Mouse (Mus musculus) MEL (cell line): ENCODE data around the gene Mast1. TPM values are rescaled to one million over a fixed set of nuclear protein-coding genes. Genes with fewer than 3 reads are reported as not detected.
A peak's percentile ranks its signal among the peaks of the same experiment; 100 is the strongest.

Experiments used
- DNase-seq: peaks from one replicate; pipeline ENCODE4 v3.0.0; 2011; ENCODE audit warnings: low read depth, low spot score
- H3K27ac ChIP-seq: 2 replicates; pipeline ENCODE4 v1.5.1; 2012; ENCODE audit warnings: low read depth, mild to moderate bottlenecking, control low read depth, low read length, moderate library complexity; ENCODE audit not compliant: control insufficient read depth
- H3K27me3 ChIP-seq, 2 experiments: fragments of 150-350 bp in 1 of 2; sonication (generic) in 1 of 2; 2 replicates each; pipeline ENCODE4 v1.6.1; 2012; ENCODE audit warnings: low read length in 2 of 2, mild to moderate bottlenecking in 2 of 2, improper control_type of control experiment in 1 of 2, moderate library complexity in 1 of 2; ENCODE audit not compliant: insufficient read depth in 2 of 2, control insufficient read depth in 1 of 2
- H3K36me3 ChIP-seq, 2 experiments: 2 replicates each; pipeline ENCODE4 v1.6.1; 2012 to 2014; ENCODE audit warnings: low read length in 2 of 2, improper control_type of control experiment in 1 of 2, inconsistent platforms in 1 of 2, mild to moderate bottlenecking in 1 of 2; ENCODE audit not compliant: insufficient read depth in 2 of 2, control insufficient read depth in 1 of 2
- H3K4me1 ChIP-seq, 2 experiments: fragments of 150-350 bp in 1 of 2; sonication (generic) in 1 of 2; 2 replicates each; pipeline ENCODE4 v1.6.1; 2012; ENCODE audit warnings: low read length in 2 of 2, improper control_type of control experiment in 1 of 2, mild to moderate bottlenecking in 1 of 2; ENCODE audit not compliant: insufficient read depth in 2 of 2, control insufficient read depth in 1 of 2
- H3K4me3 ChIP-seq, 2 experiments: fragments of 150-350 bp in 1 of 2; sonication (generic) in 1 of 2; 2 replicates each; pipeline ENCODE4 v1.5.1; 2012; ENCODE audit warnings: low read depth in 2 of 2, low read length in 2 of 2, mild to moderate bottlenecking in 2 of 2, moderate library complexity in 2 of 2, control low read depth in 1 of 2, improper control_type of control experiment in 1 of 2; ENCODE audit not compliant: control insufficient read depth in 1 of 2, insufficient read depth in 1 of 2
- H3K79me2 ChIP-seq: 2 replicates; pipeline ENCODE4 v1.6.1; 2012; ENCODE audit warnings: mild to moderate bottlenecking, low read length, moderate library complexity; ENCODE audit not compliant: control insufficient read depth, poor library complexity, insufficient read depth
- H3K9ac ChIP-seq: 2 replicates; pipeline ENCODE4 v1.6.1; 2012; ENCODE audit warnings: low read depth, mild to moderate bottlenecking, control low read depth, low read length, moderate library complexity; ENCODE audit not compliant: control insufficient read depth, poor library complexity, severe bottlenecking
- H3K9me3 ChIP-seq: fragments of 150-350 bp; sonication (generic); replicated peaks from 2 replicates; pipeline ENCODE4 v1.6.1; 2012; ENCODE audit warnings: mild to moderate bottlenecking, low read length, improper control_type of control experiment, moderate library complexity; ENCODE audit not compliant: insufficient read depth
- BHLHE40 ChIP-seq: IDR thresholded peaks from 2 replicates; pipeline ENCODE4 v1.6.1; 2012; ENCODE audit warnings: low read depth, mild to moderate bottlenecking, inconsistent platforms, low read length, improper control_type of control experiment, borderline replicate concordance
- CTCF ChIP-seq, 3 experiments: IDR thresholded peaks in 2 of 3; conservative IDR thresholded peaks in 1 of 3; 2 replicates each; pipeline ENCODE4 v1.5.1; 2011 to 2012; ENCODE audit warnings: low read length in 3 of 3, low read depth in 2 of 3, mild to moderate bottlenecking in 2 of 3, improper control_type of control experiment in 1 of 3, inconsistent platforms in 1 of 3, mixed read lengths in 1 of 3, moderate library complexity in 1 of 3; ENCODE audit not compliant: control insufficient read depth in 1 of 3, insufficient read depth in 1 of 3, poor library complexity in 1 of 3, severe bottlenecking in 1 of 3
- E2F4 ChIP-seq: IDR thresholded peaks from 2 replicates; pipeline ENCODE4 v1.6.1; 2011; ENCODE audit warnings: low read depth, low read length, improper control_type of control experiment, borderline replicate concordance
- ELF1 ChIP-seq: IDR thresholded peaks from 2 replicates; pipeline ENCODE4 v1.6.1; 2014; ENCODE audit warnings: low read depth, mild to moderate bottlenecking, inconsistent platforms, low read length, improper control_type of control experiment, moderate library complexity
- EP300 ChIP-seq, 2 experiments: IDR thresholded peaks; 2 replicates each; pipeline ENCODE4 v1.6.1; 2011; ENCODE audit warnings: improper control_type of control experiment in 2 of 2, low read length in 2 of 2, low read depth in 1 of 2, mild to moderate bottlenecking in 1 of 2
- ETS1 ChIP-seq: IDR thresholded peaks from 2 replicates; pipeline ENCODE4 v1.6.1; 2012; ENCODE audit warnings: low read depth, mild to moderate bottlenecking, inconsistent platforms, low read length, improper control_type of control experiment, moderate library complexity
- GABPA ChIP-seq: IDR thresholded peaks from 2 replicates; pipeline ENCODE4 v1.6.1; 2012; ENCODE audit warnings: low read depth, mild to moderate bottlenecking, inconsistent platforms, low read length, improper control_type of control experiment, moderate library complexity
- GATA1 ChIP-seq: IDR thresholded peaks from 2 replicates; pipeline ENCODE4 v1.6.1; 2011; ENCODE audit warnings: low read depth, low read length, improper control_type of control experiment
- HCFC1 ChIP-seq: IDR thresholded peaks from 2 replicates; pipeline ENCODE4 v1.6.1; 2012; ENCODE audit warnings: low read depth, mild to moderate bottlenecking, inconsistent platforms, low read length, improper control_type of control experiment, moderate library complexity
- KAT2A ChIP-seq: conservative IDR thresholded peaks from 2 replicates; pipeline ENCODE4 v1.6.1; 2012; ENCODE audit warnings: low read depth, low read length, improper control_type of control experiment, inconsistent platforms
- MAFK ChIP-seq: IDR thresholded peaks from 2 replicates; pipeline ENCODE4 v1.6.1; 2011; ENCODE audit warnings: low read depth, mild to moderate bottlenecking, low read length, improper control_type of control experiment, borderline replicate concordance
- MAX ChIP-seq: IDR thresholded peaks from 2 replicates; pipeline ENCODE4 v1.6.1; 2011; ENCODE audit warnings: low read length, improper control_type of control experiment
- MAZ ChIP-seq: IDR thresholded peaks from 2 replicates; pipeline ENCODE4 v1.6.1; 2012; ENCODE audit warnings: low read depth, mild to moderate bottlenecking, inconsistent platforms, low read length, improper control_type of control experiment
- MXI1 ChIP-seq: IDR thresholded peaks from 2 replicates; pipeline ENCODE4 v1.6.1; 2011; ENCODE audit warnings: mild to moderate bottlenecking, low read depth, low read length, improper control_type of control experiment
- MYB ChIP-seq: IDR thresholded peaks from 2 replicates; pipeline ENCODE4 v1.6.1; 2011; ENCODE audit warnings: mild to moderate bottlenecking, low read depth, low read length, improper control_type of control experiment
- MYC ChIP-seq: IDR thresholded peaks from 2 replicates; pipeline ENCODE4 v1.6.1; 2011; ENCODE audit warnings: low read depth, mild to moderate bottlenecking, low read length, improper control_type of control experiment, moderate library complexity
- NELFE ChIP-seq: IDR thresholded peaks from 2 replicates; pipeline ENCODE4 v1.6.1; 2011; ENCODE audit warnings: low read depth, low read length, improper control_type of control experiment
- POLR2AphosphoS2 ChIP-seq: IDR thresholded peaks from 2 replicates; pipeline ENCODE4 v1.6.1; 2011; ENCODE audit warnings: low read length, improper control_type of control experiment
- POLR2AphosphoS5 ChIP-seq: IDR thresholded peaks from 2 replicates; pipeline ENCODE4 v1.6.1; 2012; ENCODE audit warnings: low read depth, borderline replicate concordance, mild to moderate bottlenecking, inconsistent platforms, low read length, moderate library complexity, mixed read lengths
- RCOR1 ChIP-seq: IDR thresholded peaks from 2 replicates; pipeline ENCODE4 v1.6.1; 2012; ENCODE audit warnings: low read depth, mild to moderate bottlenecking, inconsistent platforms, low read length, improper control_type of control experiment
- SIN3A ChIP-seq: IDR thresholded peaks from 2 replicates; pipeline ENCODE4 v1.6.1; 2012; ENCODE audit warnings: low read length, improper control_type of control experiment, inconsistent platforms
- SMC3 ChIP-seq: IDR thresholded peaks from 2 replicates; pipeline ENCODE4 v1.6.1; 2011; ENCODE audit warnings: low read depth, low read length, improper control_type of control experiment
- TAL1 ChIP-seq: IDR thresholded peaks from 2 replicates; pipeline ENCODE4 v1.6.1; 2012; ENCODE audit warnings: mild to moderate bottlenecking, inconsistent platforms, low read length, moderate library complexity, mixed read lengths
- TBP ChIP-seq: IDR thresholded peaks from 2 replicates; pipeline ENCODE4 v1.8.0; 2011; ENCODE audit warnings: low read depth, low read length, improper control_type of control experiment
- TCF12 ChIP-seq: IDR thresholded peaks from 2 replicates; pipeline ENCODE4 v1.6.1; 2014; ENCODE audit warnings: low read depth, mild to moderate bottlenecking, inconsistent platforms, low read length, improper control_type of control experiment, moderate library complexity
- USF1 ChIP-seq: IDR thresholded peaks from 2 replicates; pipeline ENCODE4 v1.6.1; 2014; ENCODE audit warnings: low read depth, mild to moderate bottlenecking, inconsistent platforms, low read length, improper control_type of control experiment, moderate library complexity
- USF2 ChIP-seq, 2 experiments: IDR thresholded peaks; 2 replicates each; pipeline ENCODE4 v1.6.1; 2011 to 2012; ENCODE audit warnings: improper control_type of control experiment in 2 of 2, low read length in 2 of 2, borderline replicate concordance in 1 of 2, inconsistent platforms in 1 of 2, low read depth in 1 of 2, mild to moderate bottlenecking in 1 of 2; ENCODE audit not compliant: insufficient read depth in 1 of 2
- ZC3H11A ChIP-seq: IDR thresholded peaks from 2 replicates; pipeline ENCODE4 v1.6.1; 2012; ENCODE audit warnings: low read depth, mild to moderate bottlenecking, inconsistent platforms, low read length, improper control_type of control experiment
- ZKSCAN1 ChIP-seq: IDR thresholded peaks from 2 replicates; pipeline ENCODE4 v1.6.1; 2012; ENCODE audit warnings: low read depth, mild to moderate bottlenecking, inconsistent platforms, low read length, improper control_type of control experiment, moderate library complexity
- ZMIZ1 ChIP-seq: IDR thresholded peaks from 2 replicates; pipeline ENCODE4 v1.6.1; 2012; ENCODE audit warnings: low read depth, mild to moderate bottlenecking, inconsistent platforms, low read length, improper control_type of control experiment, moderate library complexity
- ZNF384 ChIP-seq: IDR thresholded peaks from 2 replicates; pipeline ENCODE4 v1.6.1; 2012; ENCODE audit warnings: low read depth, mild to moderate bottlenecking, inconsistent platforms, low read length, improper control_type of control experiment
- polyA plus RNA-seq, 2 experiments: library from polyadenylated mRNA; stranded (reverse) in 1 of 2; unstranded in 1 of 2; fragments of >175 nt in 1 of 2; fragments of >200 nt in 1 of 2; gene quantifications; 2 replicates each; pipeline versions ENCODE4 v1.2.1 to v1.2.4; 2012; ENCODE audit warnings: low replicate concordance in 2 of 2, low read depth in 1 of 2; ENCODE audit not compliant: insufficient read length in 2 of 2, insufficient read depth in 1 of 2, missing spikeins in 1 of 2
- total RNA-seq: library from RNA; depleted of rRNA; stranded (reverse); fragments of 300-350 nt; gene quantifications from 2 replicates; pipeline ENCODE4 v1.2.3, GENCODE M21; 2012

The Mast1 gene
- total and polyA plus RNA-seq, 3 experiments: 0.77 to 4.5 TPM; not detected in 1

DNA sequence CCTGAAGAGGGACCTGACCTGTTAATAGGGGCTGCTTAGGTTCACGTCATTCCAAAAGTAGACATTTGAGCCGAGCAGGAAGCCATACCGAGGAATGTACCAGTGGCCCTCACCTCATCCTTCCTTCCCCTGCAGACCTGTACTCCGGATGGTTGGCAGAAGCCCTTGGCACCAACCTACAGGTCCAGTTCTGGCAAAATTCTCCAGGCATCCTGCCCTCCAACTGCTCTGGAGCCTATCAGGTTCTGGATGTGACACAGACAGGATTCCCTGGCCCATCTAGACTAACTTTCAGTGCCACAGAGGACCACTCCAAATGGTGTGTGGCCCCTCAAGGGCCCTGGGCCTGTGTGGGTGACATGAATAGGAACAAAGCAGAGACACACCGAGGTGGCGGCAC lies 26.6 kb downstream of the Mast1 start:
- Histone ChIP-seq H3K9me3 (no peaks in the 10 kb centered on the region), H3K79me2 (peaks cover 30% of the 10 kb centered on the region), H3K9ac (peak overlapping the region; percentile 33), H3K27me3 (no peaks in the 10 kb centered on the region), H3K4me3 (peak overlapping the region in 1 of 2 experiments; percentile 94; a peak in 2 of 4 replicates), H3K36me3 (peaks cover under 1 to 31% of the 10 kb centered on the region in 2 experiments; a peak in 2 of 4 replicates), H3K4me1 (peaks cover 2 to 44% of the 10 kb centered on the region in 2 experiments; a peak in 3 of 4 replicates), H3K27ac (peak overlapping the region; percentile 35; the same call in 1 of the 2 replicates)
- TF ChIP-seq GABPA (no peak), GATA1 (no peak), POLR2AphosphoS2 (no peak), RCOR1 (no peak), E2F4 (no peak), BHLHE40 (no peak), KAT2A (no peak), ELF1 (no peak), MAZ (no peak), EP300 (IDR thresholded peaks at IDR 0.05; ENCODE audit: low read depth in 1 of 2, low read length in 2 of 2) (no peak), SMC3 (no peak), USF1 (no peak), HCFC1 (no peak), CTCF (IDR thresholded peaks at IDR 0.05 in 2 of 3, conservative IDR thresholded peaks at IDR 0.05 in 1 of 3; ENCODE audit: control insufficient read depth in 1 of 3, insufficient read depth in 1 of 3, low read depth in 2 of 3, low read length in 3 of 3, poor library complexity in 1 of 3, severe bottlenecking in 1 of 3) (no peak), MYC (no peak), MAFK (no peak), MYB (no peak), ZNF384 (no peak), USF2 (IDR thresholded peaks at IDR 0.05; ENCODE audit: borderline replicate concordance in 1 of 2, insufficient read depth in 1 of 2, low read depth in 1 of 2, low read length in 2 of 2) (no peak), ZKSCAN1 (no peak)
- DNase-seq: no peak

- Histone ChIP-seq H3K9ac (peak overlapping the region; percentile 96), H3K79me2 (peaks cover 28% of the 10 kb centered on the region), H3K27ac (peak overlapping the region; percentile 95), H3K9me3 (no peaks in the 10 kb centered on the region), H3K4me1 (peaks cover 2 to 44% of the 10 kb centered on the region in 2 experiments; a peak in 3 of 4 replicates), H3K4me3 (peak overlapping the region; percentile 74 to 94), H3K36me3 (peaks cover 4 to 31% of the 10 kb centered on the region in 2 experiments; a peak in 3 of 4 replicates), H3K27me3 (no peaks in the 10 kb centered on the region)
- DNase-seq: peak; percentile 88
- TF ChIP-seq TBP (peak; percentile 60), TCF12 (peak; percentile 43; the same call in 1 of the 2 replicates), EP300 (IDR thresholded peaks at IDR 0.05; ENCODE audit: low read depth in 1 of 2, low read length in 2 of 2) (peak in 1 of 2 experiments; percentile 45; a peak in 2 of 4 replicates), ETS1 (peak; percentile 60), E2F4 (no peak), HCFC1 (no peak), GATA1 (peak; percentile 48; the same call in 1 of the 2 replicates), MXI1 (peak; percentile 41), SIN3A (peak; percentile 72), NELFE (peak; percentile 24; the same call in 1 of the 2 replicates), MAZ (no peak), MAX (no peak), POLR2AphosphoS5 (no peak), TAL1 (0 out of 2 replicates have a peak, but pooled peaks have one; percentile 11), ZMIZ1 (0 out of 2 replicates have a peak, but pooled peaks have one; percentile 20), ZC3H11A (no peak), GABPA (no peak)
These were observed 27.2 kb downstream of the Mast1 start for GRCm38 (mm10) chr8:84909949-84910348.
